Mouse (Mus musculus) forebrain, postnatal 0 days (tissue): ENCODE data around the gene Pan2. TPM values are rescaled to one million over a fixed set of nuclear protein-coding genes. Genes with fewer than 3 reads are reported as not detected.

Experiments
- ATAC-seq: fragments of 200-750 bp; cut with Nextera tagmentation; 2 replicates; pipeline ENCODE4 v1.8.0; 2017; ENCODE audit warnings: mild to moderate bottlenecking, moderate library complexity
- DNase-seq: peaks from one replicate; pipeline ENCODE4 v3.0.0-alpha.2; 2015
- H3K27ac ChIP-seq: fragments of 300-500 bp; sonication (generic); 2 replicates; pipeline ENCODE4 v1.5.1; 2014; ENCODE audit warnings: low read depth, mild to moderate bottlenecking, antibody characterized with exemption, low read length, moderate library complexity, mixed read lengths
- H3K27me3 ChIP-seq: fragments of 300-500 bp; sonication (generic); 2 replicates; pipeline ENCODE4 v1.6.1; 2014; ENCODE audit warnings: mild to moderate bottlenecking, low read length, mixed read lengths; ENCODE audit not compliant: insufficient read depth
- H3K36me3 ChIP-seq: fragments of 300-500 bp; sonication (generic); 2 replicates; pipeline ENCODE4 v1.6.1; 2014; ENCODE audit warnings: mild to moderate bottlenecking, moderate library complexity; ENCODE audit not compliant: insufficient read depth
- H3K4me1 ChIP-seq: fragments of 300-500 bp; sonication (generic); 2 replicates; pipeline ENCODE4 v1.6.1; 2014; ENCODE audit warnings: antibody characterized with exemption; ENCODE audit not compliant: insufficient read depth
- H3K4me2 ChIP-seq: fragments of 300-500 bp; sonication (generic); 2 replicates; pipeline ENCODE4 v1.6.1; 2014; ENCODE audit warnings: low read depth, mild to moderate bottlenecking, moderate library complexity
- H3K4me3 ChIP-seq: fragments of 300-500 bp; sonication (generic); 2 replicates; pipeline ENCODE4 v1.5.1; 2014; ENCODE audit warnings: low read depth, low read length, mixed read lengths
- H3K9ac ChIP-seq: fragments of 300-500 bp; sonication (generic); 2 replicates; pipeline ENCODE4 v1.6.1; 2014; ENCODE audit warnings: mild to moderate bottlenecking
- H3K9me3 ChIP-seq: fragments of 300-500 bp; sonication (generic); 2 replicates; pipeline ENCODE4 v1.6.1; 2016; ENCODE audit warnings: low read length
- CTCF ChIP-seq: sonication (generic); IDR thresholded peaks from 2 replicates; pipeline ENCODE4 v1.5.1; 2016; ENCODE audit warnings: antibody characterized with exemption, control low read depth, low read depth
- WGBS: fragments of 180-500 bp; shearing (Covaris S2); extraction: QIAGEN DNeasy Blood & Tissue Kit; methylation state at CpG from one replicate; pipeline ENCODE4 v1.1.7; 2014; 5-methylcytosine and 5-hydroxymethylcytosine counted together
- polyA plus RNA-seq: library from polyadenylated mRNA; unstranded; fragments of >200 nt; fragmentation: Nextera tagmentation; extraction: Ambion mirVana; gene quantifications from 2 replicates; pipeline ENCODE4 v1.2.1, GENCODE M21; 2015
- total RNA-seq: library from RNA; depleted of rRNA; stranded (reverse); fragments of >200 nt; gene quantifications from 2 replicates; pipeline ENCODE4 v1.2.3, GENCODE M21; 2014

The Pan2 gene
- total and polyA plus RNA-seq, 2 experiments from 2014 or later = 11.9 to 20.0 TPM

DNA sequence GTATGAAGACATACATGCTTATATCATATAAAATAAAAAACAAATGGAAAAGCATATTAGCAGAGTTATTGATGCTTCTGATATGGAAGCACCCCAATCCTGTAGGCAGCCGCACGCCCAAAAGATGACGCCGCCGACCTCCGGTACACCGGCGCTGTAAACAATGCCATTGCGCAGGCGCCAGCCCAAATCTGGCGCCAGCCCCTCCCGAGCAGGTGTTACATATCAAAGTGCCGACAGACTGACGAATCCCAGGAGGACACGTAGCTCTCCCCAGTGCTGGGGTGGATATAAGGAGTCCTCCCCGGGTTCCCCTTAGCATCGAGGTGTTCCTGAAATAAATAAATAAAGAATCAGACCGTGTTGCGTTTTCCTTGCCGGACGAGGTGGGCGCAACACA, 40.8 kb upstream of the Pan2 start:
- H3K36me3 ChIP-seq = no peaks in the 10 kb centered on the region
- H3K27me3 ChIP-seq = no peaks in the 10 kb centered on the region
- DNase-seq (no peak), ATAC-seq (no peak)
- H3K4me1 ChIP-seq = no peaks in the 10 kb centered on the region
- WGBS = 88% methylated on average over 22 of the region's 22 CpGs
- H3K4me3 ChIP-seq = no peak overlapping the region
- TF ChIP-seq CTCF = no peak
- H3K9me3 ChIP-seq = no peaks in the 10 kb centered on the region
- no peak overlapping the region for H3K27ac ChIP-seq
- no peak overlapping the region for H3K4me2 ChIP-seq
- H3K9ac ChIP-seq = no peak overlapping the region

DNA sequence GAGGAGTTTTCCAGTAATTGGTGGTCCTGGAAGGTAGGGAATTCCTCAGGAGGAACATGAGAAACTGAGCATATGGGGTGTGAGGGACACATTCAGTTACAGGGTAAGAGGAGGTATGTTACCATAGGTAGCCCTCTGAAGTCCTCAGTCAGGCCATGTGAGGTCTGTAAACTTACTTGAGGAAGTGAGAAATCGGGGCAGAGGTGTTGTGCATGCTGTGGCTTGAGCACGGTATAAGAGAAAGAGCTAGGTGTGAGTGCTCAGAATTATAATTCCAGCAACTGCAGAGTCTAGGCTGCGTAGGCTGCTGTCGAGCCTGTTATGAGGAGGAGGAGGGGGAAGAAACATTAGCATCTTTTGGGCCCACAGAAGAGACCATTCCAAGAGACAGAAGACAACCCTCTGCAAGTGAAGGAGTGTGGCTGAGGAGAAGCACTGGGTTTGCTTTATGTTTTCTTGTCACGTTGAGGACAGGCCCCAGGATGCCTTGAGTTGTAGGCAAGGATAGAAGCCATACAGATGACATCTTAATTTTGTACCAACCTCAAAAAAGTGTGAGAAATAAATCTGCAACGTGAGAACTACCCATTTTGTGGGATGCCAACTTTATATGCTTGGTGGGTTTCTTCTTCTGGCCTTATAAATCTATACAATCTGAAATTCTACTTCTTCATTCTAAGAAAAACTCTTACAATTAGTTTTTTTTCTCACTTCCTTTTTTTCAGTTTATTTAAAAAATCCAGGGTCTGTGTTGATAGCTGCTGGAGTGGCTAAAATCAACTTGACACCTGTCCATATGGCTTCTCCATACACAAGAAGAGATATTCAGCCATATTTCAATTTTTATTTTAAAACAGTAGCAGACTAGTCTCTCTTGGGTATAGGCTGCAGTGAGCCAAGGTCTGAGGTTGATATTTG, 39.5 kb upstream of the Pan2 start:
- no peaks in the 10 kb centered on the region for H3K36me3 ChIP-seq
- no peaks in the 10 kb centered on the region for H3K27me3 ChIP-seq
- H3K9ac ChIP-seq = no peak overlapping the region
- no peaks in the 10 kb centered on the region for H3K9me3 ChIP-seq
- no peak overlapping the region for H3K4me2 ChIP-seq
- 75% methylated on average over 6 of the region's 6 CpGs for WGBS
- H3K27ac ChIP-seq = no peak overlapping the region
- TF ChIP-seq CTCF = no peak
- H3K4me3 ChIP-seq = no peak overlapping the region
- no peaks in the 10 kb centered on the region for H3K4me1 ChIP-seq
- ATAC-seq = no peak
- DNase-seq = no peak

DNA sequence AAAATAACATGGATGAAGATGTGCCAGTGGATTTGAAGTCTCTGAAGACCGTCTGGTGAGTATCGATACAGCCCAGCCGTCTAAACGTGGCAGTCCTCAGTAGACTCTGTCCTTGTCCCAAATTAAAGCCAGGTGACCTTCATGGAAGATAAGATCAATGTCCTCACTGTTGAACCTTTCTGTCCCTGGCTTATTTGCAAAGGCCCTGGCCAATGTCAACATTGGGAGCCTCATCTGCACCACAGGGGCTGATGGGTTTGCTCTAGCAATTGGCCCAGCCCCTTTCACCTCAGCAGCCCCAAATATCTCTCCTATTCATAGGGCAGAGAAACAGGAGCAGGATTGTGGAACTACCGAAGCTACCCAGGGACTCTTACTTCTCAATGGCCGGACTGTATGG, 34.8 kb upstream of the Pan2 start, which contains the start of gene Apof:
Apof (plus strand) TSS at position 301 of the 400 bp plus-strand sequence.
- 0 out of 2 replicates have a peak, but pooled peaks cover 4% of the 10 kb centered on the region for H3K4me1 ChIP-seq
- H3K27me3 ChIP-seq = no peaks in the 10 kb centered on the region
- DNase-seq (no peak), ATAC-seq (no peak)
- 86% methylated on average over 6 of the region's 6 CpGs for WGBS
- H3K4me2 ChIP-seq = no peak within 1 kb of the TSS
- no peaks in the 10 kb centered on the region for H3K9me3 ChIP-seq
- TF ChIP-seq CTCF = no peak
- H3K9ac ChIP-seq = no peak within 1 kb of the TSS
- H3K4me3 ChIP-seq = no peak within 1 kb of the TSS
- H3K36me3 ChIP-seq = no peaks in the 10 kb centered on the region
- no peak within 1 kb of the TSS for H3K27ac ChIP-seq

DNA sequence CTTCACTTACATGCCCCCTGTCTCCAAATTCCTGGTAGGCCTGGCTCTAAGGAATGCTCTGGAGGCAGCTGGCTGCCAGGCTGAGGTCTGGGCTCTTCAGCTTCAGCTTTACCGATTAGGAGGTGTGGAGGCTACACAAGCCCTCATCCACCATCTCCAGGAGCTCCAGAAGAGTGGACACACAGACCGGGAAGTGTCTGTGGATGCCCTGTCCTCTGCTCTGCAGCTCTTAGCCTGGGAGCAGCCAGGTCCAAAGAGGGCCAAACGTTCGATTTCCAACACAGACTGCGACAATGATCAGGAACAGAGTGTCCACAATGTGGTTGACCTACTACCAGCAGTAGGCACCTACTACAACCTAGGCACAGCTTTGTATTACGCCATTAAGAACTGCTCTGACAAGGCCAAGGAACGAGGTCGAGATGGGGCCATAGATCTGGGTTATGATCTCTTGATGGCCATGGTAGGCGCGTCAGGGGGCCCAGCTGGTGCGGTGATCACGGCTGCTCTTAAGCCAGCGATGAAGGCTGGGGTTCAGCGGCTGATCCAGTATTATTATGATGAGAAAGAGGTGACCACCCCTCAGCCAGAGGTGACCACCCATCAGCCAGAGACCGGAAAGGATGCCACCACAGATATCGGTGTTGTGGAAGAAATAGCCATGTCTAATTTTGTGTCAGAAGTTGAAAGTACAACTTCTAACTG, 33.8 kb upstream of the Pan2 start:
- no peak for ATAC-seq
- H3K9ac ChIP-seq = no peak overlapping the region
- no peaks in the 10 kb centered on the region for H3K36me3 ChIP-seq
- no peak overlapping the region for H3K4me2 ChIP-seq
- H3K27ac ChIP-seq = no peak overlapping the region
- H3K9me3 ChIP-seq = no peaks in the 10 kb centered on the region
- 89% methylated on average over 16 of the region's 16 CpGs for WGBS
- H3K4me1 ChIP-seq = 0 out of 2 replicates have a peak, but pooled peaks cover 4% of the 10 kb centered on the region
- no peak for DNase-seq
- no peak overlapping the region for H3K4me3 ChIP-seq
- no peaks in the 10 kb centered on the region for H3K27me3 ChIP-seq
- no peak for TF ChIP-seq CTCF

DNA sequence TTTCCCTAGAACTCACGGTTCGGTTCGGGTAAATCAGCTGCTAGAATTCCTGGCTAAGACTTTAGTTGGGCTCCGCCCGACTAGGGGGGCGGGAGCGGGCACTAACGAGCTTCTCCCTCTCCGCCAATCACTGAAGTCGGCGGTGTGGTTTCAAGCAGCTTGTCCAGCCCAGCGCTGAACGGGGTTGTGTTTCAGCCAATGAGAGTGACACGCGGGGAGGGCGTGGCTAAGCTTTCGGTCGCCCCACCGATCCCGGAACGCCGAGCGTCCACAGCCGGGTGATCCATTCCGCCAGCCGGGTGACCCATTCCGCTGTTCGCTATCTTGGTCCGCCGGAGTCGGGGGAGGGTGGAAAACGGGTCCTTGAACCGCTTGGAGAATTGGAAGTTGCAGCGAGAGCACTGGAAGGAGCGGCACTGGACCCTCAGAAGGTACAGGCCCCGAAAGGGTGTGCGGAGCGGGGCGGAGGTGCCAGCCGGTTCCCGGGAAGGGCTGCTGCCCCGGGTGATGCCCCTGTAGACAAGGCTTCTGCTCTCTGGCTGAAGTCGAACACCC, 32.8 kb upstream of the Pan2 start, which contains the start of gene Stat2:
Stat2 (plus strand) TSS at position 273 of the 555 bp plus-strand sequence.
- ATAC-seq = peak; percentile 99
- Histone ChIP-seq H3K36me3 (no peaks in the 10 kb centered on the region), H3K4me3 (peak within 1 kb of the TSS; percentile 75), H3K4me2 (peak within 1 kb of the TSS; percentile 52), H3K4me1 (0 out of 2 replicates have a peak, but pooled peaks cover 4% of the 10 kb centered on the region), H3K9me3 (no peaks in the 10 kb centered on the region), H3K9ac (peak within 1 kb of the TSS; percentile 65), H3K27me3 (no peaks in the 10 kb centered on the region), H3K27ac (peak within 1 kb of the TSS; percentile 79)
- under 1% methylated on average over 43 of the region's 43 CpGs for WGBS
- no peak for TF ChIP-seq CTCF
- peak; percentile 96 for DNase-seq

DNA sequence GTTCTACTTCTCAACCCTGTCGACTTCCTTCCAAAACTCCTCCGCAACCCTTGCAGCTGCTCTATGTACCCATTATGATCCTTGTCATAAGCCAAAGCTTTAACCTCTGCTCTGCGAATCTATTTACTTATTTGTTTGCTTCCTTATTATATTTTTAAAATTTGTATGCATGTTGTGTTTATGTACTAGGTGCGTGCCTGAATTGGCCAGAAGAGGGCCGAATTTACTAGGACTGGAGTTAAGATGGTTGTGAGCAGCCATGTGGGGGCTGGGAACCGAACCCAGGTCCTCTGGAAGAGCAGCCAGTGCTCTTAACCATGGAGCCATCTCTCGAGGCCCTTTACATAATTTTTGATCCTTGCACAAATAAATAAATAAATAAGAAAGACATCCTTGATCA, 32.3 kb upstream of the Pan2 start:
- no peak for TF ChIP-seq CTCF
- no peaks in the 10 kb centered on the region for H3K36me3 ChIP-seq
- WGBS = 40% methylated on average over 7 of the region's 7 CpGs
- no peaks in the 10 kb centered on the region for H3K9me3 ChIP-seq
- DNase-seq (no peak), ATAC-seq (no peak)
- H3K4me3 ChIP-seq = peak overlapping the region; percentile 75
- H3K9ac ChIP-seq = peak overlapping the region; percentile 65
- no peaks in the 10 kb centered on the region for H3K27me3 ChIP-seq
- H3K4me2 ChIP-seq = peak overlapping the region; percentile 52
- H3K4me1 ChIP-seq = 0 out of 2 replicates have a peak, but pooled peaks cover 4% of the 10 kb centered on the region
- H3K27ac ChIP-seq = peak overlapping the region; percentile 79
